Mouse (Mus musculus): ENCODE data around the gene Tap2. TPM values are rescaled to one million over a fixed set of nuclear protein-coding genes. Genes with fewer than 3 reads are reported as not detected.

Gene Tap2
- 159 TPM in 1 of 2 replicates, not detected in the other for polyA plus RNA-seq (2012; ENCODE audit: insufficient read depth, insufficient read length, low replicate concordance, missing spikeins)

GRCm38 (mm10) chr17:34203444-34203843 lies at the start of gene Tap2:
TSS of gene Tap2 (plus strand) at chr17:34203527.
- Histone ChIP-seq H3K4me3 (ENCODE audit: insufficient read depth, low read depth, low read length) (peak within 1 kb of the TSS; percentile 71), H3K27ac (ENCODE audit: insufficient read depth, low read depth, low read length) (no peak within 1 kb of the TSS), H3K4me1 (ENCODE audit: control insufficient read depth, insufficient read depth, low read length) (peaks cover 15% of the 10 kb centered on the region)
- WGBS, result 78% methylated on average over 5 of the region's 5 CpGs
- no peak for TF ChIP-seq POLR2A (IDR thresholded peaks at IDR 0.05; ENCODE audit: insufficient read depth, low read depth, low read length)
- TF ChIP-seq CTCF (IDR thresholded peaks at IDR 0.05; ENCODE audit: insufficient read depth, low read depth, low read length), result no peak

GRCm38 (mm10) chr17:34155534-34155933 lies 47.8 kb upstream of the Tap2 start:
- no peaks in the 10 kb centered on the region for H3K4me1 ChIP-seq (ENCODE audit: control insufficient read depth, insufficient read depth, low read length)
- TF ChIP-seq CTCF (IDR thresholded peaks at IDR 0.05; ENCODE audit: insufficient read depth, low read depth, low read length), result no peak
- TF ChIP-seq POLR2A (IDR thresholded peaks at IDR 0.05; ENCODE audit: insufficient read depth, low read depth, low read length), result no peak
- no peak overlapping the region for H3K4me3 ChIP-seq (ENCODE audit: insufficient read depth, low read depth, low read length)
- H3K27ac ChIP-seq (ENCODE audit: insufficient read depth, low read depth, low read length), result no peak overlapping the region
- 50% methylated on average over 5 of the region's 5 CpGs for WGBS

- Histone ChIP-seq H3K4me3 (ENCODE audit: insufficient read depth, low read depth, low read length) (no peak overlapping the region), H3K4me1 (ENCODE audit: control insufficient read depth, insufficient read depth, low read length) (no peaks in the 10 kb centered on the region), H3K27ac (ENCODE audit: insufficient read depth, low read depth, low read length) (no peak overlapping the region)
- WGBS, result 44% methylated on average over 9 of the region's 9 CpGs
- TF ChIP-seq POLR2A (IDR thresholded peaks at IDR 0.05; ENCODE audit: insufficient read depth, low read depth, low read length), result no peak
- TF ChIP-seq CTCF (IDR thresholded peaks at IDR 0.05; ENCODE audit: insufficient read depth, low read depth, low read length), result no peak
Observed at GRCm38 (mm10) chr17:34164202-34164895, 39.0 kb upstream of the Tap2 start.

GRCm38 (mm10) chr17:34165033-34165730 lies 38.1 kb upstream of the Tap2 start:
- Histone ChIP-seq H3K27ac (ENCODE audit: insufficient read depth, low read depth, low read length) (no peak overlapping the region), H3K4me1 (ENCODE audit: control insufficient read depth, insufficient read depth, low read length) (no peaks in the 10 kb centered on the region), H3K4me3 (ENCODE audit: insufficient read depth, low read depth, low read length) (no peak overlapping the region)
- TF ChIP-seq CTCF (IDR thresholded peaks at IDR 0.05; ENCODE audit: insufficient read depth, low read depth, low read length) (no peak), POLR2A (IDR thresholded peaks at IDR 0.05; ENCODE audit: insufficient read depth, low read depth, low read length) (no peak)
- WGBS, result 85% methylated on average over 6 of the region's 6 CpGs

GRCm38 (mm10) chr17:34169279-34169678 lies 34.0 kb upstream of the Tap2 start:
- Histone ChIP-seq H3K27ac (ENCODE audit: insufficient read depth, low read depth, low read length) (no peak overlapping the region), H3K4me1 (ENCODE audit: control insufficient read depth, insufficient read depth, low read length) (no peaks in the 10 kb centered on the region), H3K4me3 (ENCODE audit: insufficient read depth, low read depth, low read length) (no peak overlapping the region)
- WGBS, result 0% methylated on average over 2 of the region's 2 CpGs
- TF ChIP-seq POLR2A (IDR thresholded peaks at IDR 0.05; ENCODE audit: insufficient read depth, low read depth, low read length) (no peak), CTCF (IDR thresholded peaks at IDR 0.05; ENCODE audit: insufficient read depth, low read depth, low read length) (no peak)

GRCm38 (mm10) chr17:34170487-34170876 lies 32.8 kb upstream of the Tap2 start:
- TF ChIP-seq CTCF (IDR thresholded peaks at IDR 0.05; ENCODE audit: insufficient read depth, low read depth, low read length) (no peak), POLR2A (IDR thresholded peaks at IDR 0.05; ENCODE audit: insufficient read depth, low read depth, low read length) (no peak)
- Histone ChIP-seq H3K4me1 (ENCODE audit: control insufficient read depth, insufficient read depth, low read length) (no peaks in the 10 kb centered on the region), H3K4me3 (ENCODE audit: insufficient read depth, low read depth, low read length) (no peak overlapping the region), H3K27ac (ENCODE audit: insufficient read depth, low read depth, low read length) (no peak overlapping the region)
- WGBS, result 26% methylated on average over 4 of the region's 4 CpGs

- no peaks in the 10 kb centered on the region for H3K4me1 ChIP-seq (ENCODE audit: control insufficient read depth, insufficient read depth, low read length)
- WGBS, result 35% methylated on average over 13 of the region's 13 CpGs
- no peak overlapping the region for H3K4me3 ChIP-seq (ENCODE audit: insufficient read depth, low read depth, low read length)
- H3K27ac ChIP-seq (ENCODE audit: insufficient read depth, low read depth, low read length), result no peak overlapping the region
- TF ChIP-seq POLR2A (IDR thresholded peaks at IDR 0.05; ENCODE audit: insufficient read depth, low read depth, low read length), result no peak
Observed at GRCm38 (mm10) chr17:34170877-34171498, 32.3 kb upstream of the Tap2 start.

- Histone ChIP-seq H3K27ac (ENCODE audit: insufficient read depth, low read depth, low read length) (no peak overlapping the region), H3K4me3 (ENCODE audit: insufficient read depth, low read depth, low read length) (no peak overlapping the region), H3K4me1 (ENCODE audit: control insufficient read depth, insufficient read depth, low read length) (no peaks in the 10 kb centered on the region)
- TF ChIP-seq CTCF (IDR thresholded peaks at IDR 0.05; ENCODE audit: insufficient read depth, low read depth, low read length), result no peak
- TF ChIP-seq POLR2A (IDR thresholded peaks at IDR 0.05; ENCODE audit: insufficient read depth, low read depth, low read length), result no peak
- WGBS, result 93% methylated on average over 5 of the region's 5 CpGs
Observed at GRCm38 (mm10) chr17:34172528-34172927, 30.8 kb upstream of the Tap2 start.

- 61% methylated on average over 1 of the region's 1 CpGs for WGBS
- no peak overlapping the region for H3K27ac ChIP-seq (ENCODE audit: insufficient read depth, low read depth, low read length)
- no peak for TF ChIP-seq CTCF (IDR thresholded peaks at IDR 0.05; ENCODE audit: insufficient read depth, low read depth, low read length)
- no peak for TF ChIP-seq POLR2A (IDR thresholded peaks at IDR 0.05; ENCODE audit: insufficient read depth, low read depth, low read length)
Observed at GRCm38 (mm10) chr17:34174075-34174474, 29.3 kb upstream of the Tap2 start.

More at GRCm38 (mm10) chr17:34174075-34174474, 29.3 kb upstream of the Tap2 start:
- no peaks in the 10 kb centered on the region for H3K4me1 ChIP-seq (ENCODE audit: control insufficient read depth, insufficient read depth, low read length)
- no peak overlapping the region for H3K4me3 ChIP-seq (ENCODE audit: insufficient read depth, low read depth, low read length)
